Mouse (Mus musculus): ENCODE measurements around the gene Cdc123. TPM values are rescaled to one million over a fixed set of nuclear protein-coding genes. Genes with fewer than 3 reads are reported as not detected.

The Cdc123 gene
- total RNA-seq, 2 experiments from 2014 or later: 73.1 to 74.2 TPM

GRCm38 (mm10) chr2:5749210-5749609, 95.8 kb downstream of the Cdc123 start:
- no peak for DNase-seq
- intact Hi-C loops (cut with DNase I; ENCODE audit: low total_unique reads): no loop called here

- DNase-seq: no peak
- intact Hi-C loops (cut with DNase I; ENCODE audit: low total_unique reads): no loop called here
These were observed 97.4 kb downstream of the Cdc123 start for GRCm38 (mm10) chr2:5747545-5748043.

- intact Hi-C loops (cut with DNase I; ENCODE audit: low total_unique reads): no loop called here
- no peak for DNase-seq
These were observed 98.4 kb downstream of the Cdc123 start for GRCm38 (mm10) chr2:5746529-5746928.

Other genes starting within 250 kb of the Cdc123 start
- 1 to 10 TPM; 1.7 to 2.3 TPM for gene Camk1d, start 130.6 kb downstream of the Cdc123 start, total RNA-seq (2021)
- 1 to 10 TPM; 4.9 to 8.2 TPM for gene Nudt5, start 145 bp downstream of the Cdc123 start, total RNA-seq (2021)
- gene Gm13199, start 17.8 kb upstream of the Cdc123 start, total RNA-seq (2021): under 1 TPM in 1 of 2 experiments, not detected in 1; 0.40 TPM
- 10 to 100 TPM; 28.8 to 30.5 TPM for gene Sec61a2, start 50.3 kb upstream of the Cdc123 start, total RNA-seq (2021)
- gene Dhtkd1, start 97.6 kb upstream of the Cdc123 start, total RNA-seq (2021): 1 to 10 TPM; 1.4 to 2.3 TPM
- gene Upf2, start 106.3 kb upstream of the Cdc123 start, total RNA-seq (2021): 10 to 100 TPM; 12.1 to 12.8 TPM

All from gastrocnemius, postnatal 14 days (tissue).